Mouse (Mus musculus): ENCODE measurements around the gene Gpr89. TPM values are rescaled to one million over a fixed set of nuclear protein-coding genes. Genes with fewer than 3 reads are reported as not detected.
A peak's percentile ranks its signal among the peaks of the same experiment; 100 is the strongest.

Gpr89 gene
- polyA plus RNA-seq, 1 experiment from 2014 or later: 37.0 TPM

DNA sequence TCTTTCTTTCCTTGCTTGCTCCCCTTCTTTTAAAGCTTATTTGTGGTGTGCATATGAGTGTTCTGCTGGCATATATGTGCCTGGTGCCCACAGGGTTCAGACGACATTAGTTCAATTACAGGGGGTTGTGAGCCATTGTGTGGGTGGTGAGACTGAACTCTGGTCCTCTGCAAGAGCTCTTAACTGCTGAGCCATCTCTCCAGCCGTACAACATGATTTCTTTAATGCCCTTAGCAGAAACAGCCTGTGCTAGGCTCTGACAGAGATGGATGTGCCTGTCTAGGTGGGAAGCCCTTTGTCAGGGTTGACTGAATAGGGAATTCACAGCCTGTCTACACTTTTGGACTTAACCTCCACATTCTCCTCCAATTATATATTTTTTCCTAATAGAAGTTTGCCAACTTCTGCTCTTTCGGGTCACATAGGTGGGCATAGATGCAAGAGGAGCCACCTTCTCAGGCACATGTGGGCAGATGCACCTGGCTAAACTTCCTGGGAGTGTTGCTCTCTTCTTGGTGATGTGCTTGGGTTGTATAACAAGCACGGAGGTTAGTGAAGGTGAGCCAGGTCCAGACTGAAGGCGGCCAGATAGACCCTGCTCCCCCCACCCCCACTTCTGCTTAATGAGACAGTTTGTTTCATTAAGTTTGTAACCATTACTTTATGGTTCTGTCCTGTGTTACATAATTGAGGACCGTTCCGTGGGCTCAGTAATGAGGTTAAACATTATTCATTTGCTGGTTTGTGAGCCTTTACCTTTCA, 70.4 kb downstream of the Gpr89 start:
- no peak overlapping the region for H3K27ac ChIP-seq
- no peak for ATAC-seq
- no peaks in the 10 kb centered on the region for H3K27me3 ChIP-seq
- WGBS: 89% methylated on average over 7 of the region's 7 CpGs
- H3K4me2 ChIP-seq (replicated peaks): no peak overlapping the region
- no peaks in the 10 kb centered on the region for H3K9me3 ChIP-seq
- H3K36me3 ChIP-seq: no peaks in the 10 kb centered on the region
- H3K4me1 ChIP-seq (replicated peaks): no peaks in the 10 kb centered on the region
- no peak overlapping the region for H3K4me3 ChIP-seq (replicated peaks)
- H3K9ac ChIP-seq (replicated peaks): no peak overlapping the region

DNA sequence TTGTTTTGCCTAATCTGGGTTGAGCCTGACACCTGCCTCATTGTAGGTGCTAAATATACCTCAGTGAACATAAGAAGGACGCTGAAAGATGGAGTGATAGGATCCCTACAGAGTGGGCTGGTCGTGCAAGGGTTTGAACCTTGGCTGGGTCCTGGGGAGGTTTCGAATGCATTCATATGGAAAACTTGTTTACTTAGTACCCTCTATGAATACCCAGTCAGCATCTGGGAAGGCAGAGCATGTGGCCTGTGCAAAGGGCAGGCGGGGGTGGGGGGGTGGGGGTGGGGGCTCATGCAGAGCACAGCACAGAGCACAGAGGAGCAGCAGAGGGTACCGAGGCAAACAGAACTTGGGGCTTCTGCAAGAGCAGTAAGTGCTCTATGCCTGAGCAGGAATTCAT, 72.2 kb downstream of the Gpr89 start:
- 18% methylated on average over 5 of the region's 5 CpGs for WGBS
- no peak overlapping the region for H3K4me2 ChIP-seq (replicated peaks)
- no peak overlapping the region for H3K27ac ChIP-seq
- no peaks in the 10 kb centered on the region for H3K36me3 ChIP-seq
- ATAC-seq: 0 out of 2 replicates have a peak, but pooled peaks have one; percentile 30
- peaks cover 3% of the 10 kb centered on the region; the same call in 1 of the 2 replicates for H3K4me1 ChIP-seq (replicated peaks)
- H3K27me3 ChIP-seq: no peaks in the 10 kb centered on the region
- H3K9ac ChIP-seq (replicated peaks): no peak overlapping the region
- H3K4me3 ChIP-seq (replicated peaks): no peak overlapping the region
- no peaks in the 10 kb centered on the region for H3K9me3 ChIP-seq

DNA sequence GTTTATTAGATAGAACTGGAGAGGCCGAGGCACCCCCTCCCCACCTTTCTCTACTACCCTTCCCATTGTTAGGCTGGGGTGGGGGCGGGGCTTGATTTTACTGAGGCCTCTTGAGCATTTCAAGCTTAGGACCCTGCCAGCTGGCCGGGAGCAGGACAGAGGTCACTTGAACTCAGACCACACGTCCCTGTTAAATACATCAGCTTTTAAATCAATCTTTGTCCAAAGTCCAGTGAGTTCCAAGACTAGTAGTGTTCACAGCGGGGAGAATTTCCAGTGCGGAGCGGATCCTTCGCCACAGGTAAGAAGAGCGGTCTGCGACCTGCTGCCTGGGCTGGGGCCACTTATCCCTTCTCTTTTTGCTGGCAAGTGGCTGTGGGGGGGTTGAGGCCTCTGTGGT, 75.3 kb downstream of the Gpr89 start:
- Histone ChIP-seq H3K9me3 (no peaks in the 10 kb centered on the region), H3K27ac (no peak overlapping the region), H3K4me3 (replicated peaks) (no peak overlapping the region), H3K4me2 (replicated peaks) (no peak overlapping the region), H3K9ac (replicated peaks) (no peak overlapping the region), H3K27me3 (no peaks in the 10 kb centered on the region), H3K4me1 (replicated peaks) (peaks cover 3% of the 10 kb centered on the region; the same call in 1 of the 2 replicates), H3K36me3 (no peaks in the 10 kb centered on the region)
- 79% methylated on average over 10 of the region's 10 CpGs for WGBS
- ATAC-seq: no peak

DNA sequence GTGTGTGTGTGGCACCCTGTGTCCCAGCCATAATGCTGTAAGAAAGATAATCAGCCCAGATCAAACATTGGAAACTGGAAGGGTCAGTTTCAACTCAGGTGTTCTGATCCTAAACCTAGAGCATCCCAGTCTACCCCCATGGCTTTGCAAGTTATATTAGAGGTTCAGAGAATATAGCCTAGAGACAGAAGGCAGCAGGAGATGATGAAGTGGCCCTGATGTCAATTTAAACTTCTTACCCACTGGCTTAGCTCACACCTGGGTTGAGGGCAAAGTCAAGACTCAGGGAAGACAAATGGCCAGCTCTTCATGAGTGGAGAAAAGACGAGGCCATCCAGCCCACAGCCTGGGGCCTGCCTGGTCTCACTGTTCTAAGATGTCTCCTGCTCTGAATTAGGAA, 76.2 kb downstream of the Gpr89 start, which contains the start of the genes Pdzk1 and Cd160:
TSS of gene Pdzk1 (plus strand) at position 301 of the 400 bp plus-strand sequence.
TSS of gene Cd160 (minus strand) at position 368 of the 400 bp plus-strand sequence.
- 78% methylated on average over 1 of the region's 1 CpGs for WGBS
- no peak for ATAC-seq

DNA sequence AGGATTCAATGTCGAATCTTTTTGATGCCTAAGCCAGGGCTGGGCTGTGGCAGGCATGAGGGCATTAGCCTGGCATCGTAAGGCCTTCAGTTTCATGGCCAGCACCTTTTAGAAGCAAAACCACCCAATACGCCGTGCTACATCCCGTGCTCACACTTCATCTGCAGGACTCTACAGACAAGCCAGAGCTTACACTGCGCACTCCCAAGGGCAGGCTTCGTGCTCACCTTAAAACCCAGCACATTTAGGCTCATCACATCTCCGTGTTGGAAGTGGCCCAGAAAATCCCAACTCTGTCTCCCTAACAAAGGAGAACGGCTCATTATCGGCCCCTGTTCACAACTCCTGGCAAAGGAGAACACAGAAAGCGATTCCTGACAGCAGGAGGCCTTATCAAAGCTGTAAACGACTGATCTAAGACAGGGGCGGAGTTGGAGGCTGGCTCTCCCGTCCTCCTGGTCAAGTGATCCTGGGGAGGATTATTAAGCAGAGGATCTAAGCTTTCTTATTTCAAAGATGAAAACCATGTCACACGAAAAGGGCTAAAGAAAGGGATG, 76.8 kb downstream of the Gpr89 start:
- Histone ChIP-seq H3K27me3 (no peaks in the 10 kb centered on the region), H3K9me3 (no peaks in the 10 kb centered on the region), H3K9ac (replicated peaks) (no peak overlapping the region), H3K4me2 (replicated peaks) (no peak overlapping the region), H3K4me3 (replicated peaks) (no peak overlapping the region), H3K36me3 (no peaks in the 10 kb centered on the region), H3K27ac (no peak overlapping the region), H3K4me1 (replicated peaks) (peaks cover 3% of the 10 kb centered on the region; the same call in 1 of the 2 replicates)
- peak; percentile 66; the same call in 1 of the 2 replicates for ATAC-seq
- 32% methylated on average over 15 of the region's 15 CpGs for WGBS

More for the DNA sequence above, 76.2 kb downstream of the Gpr89 start, which contains the start of the genes Pdzk1 and Cd160:
- Histone ChIP-seq H3K9me3 (no peaks in the 10 kb centered on the region), H3K27me3 (no peaks in the 10 kb centered on the region), H3K4me2 (replicated peaks) (no peak within 1 kb of the TSS), H3K9ac (replicated peaks) (no peak within 1 kb of the TSS), H3K4me3 (replicated peaks) (no peak within 1 kb of the TSS), H3K4me1 (replicated peaks) (peaks cover 3% of the 10 kb centered on the region; the same call in 1 of the 2 replicates), H3K27ac (no peak within 1 kb of the TSS), H3K36me3 (no peaks in the 10 kb centered on the region)

DNA sequence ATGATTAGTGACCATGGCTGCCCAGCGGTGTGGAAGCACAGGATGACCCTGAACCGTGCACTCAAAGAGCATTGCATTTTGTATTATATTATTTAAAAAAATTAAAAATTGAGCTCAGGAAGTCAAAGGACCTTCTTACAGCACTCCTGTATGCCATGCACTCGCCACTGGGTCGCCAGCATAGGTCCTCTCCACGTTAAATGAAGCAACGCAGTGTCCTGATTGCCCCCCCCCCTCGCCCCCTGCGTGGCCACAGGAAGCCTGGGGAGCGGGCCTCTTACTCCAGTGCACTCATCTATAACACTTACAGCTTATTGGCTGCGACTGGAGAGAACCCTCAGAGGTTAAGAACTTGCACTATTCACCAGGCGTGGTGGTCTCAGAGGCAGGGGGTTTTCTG, 79.9 kb downstream of the Gpr89 start:
- Histone ChIP-seq H3K27me3 (no peaks in the 10 kb centered on the region), H3K27ac (no peak overlapping the region), H3K4me1 (replicated peaks) (peaks cover 3% of the 10 kb centered on the region; the same call in 1 of the 2 replicates), H3K9ac (replicated peaks) (no peak overlapping the region), H3K36me3 (no peaks in the 10 kb centered on the region), H3K4me3 (replicated peaks) (no peak overlapping the region), H3K9me3 (no peaks in the 10 kb centered on the region), H3K4me2 (replicated peaks) (no peak overlapping the region)
- ATAC-seq: no peak
- 32% methylated on average over 11 of the region's 11 CpGs for WGBS

DNA sequence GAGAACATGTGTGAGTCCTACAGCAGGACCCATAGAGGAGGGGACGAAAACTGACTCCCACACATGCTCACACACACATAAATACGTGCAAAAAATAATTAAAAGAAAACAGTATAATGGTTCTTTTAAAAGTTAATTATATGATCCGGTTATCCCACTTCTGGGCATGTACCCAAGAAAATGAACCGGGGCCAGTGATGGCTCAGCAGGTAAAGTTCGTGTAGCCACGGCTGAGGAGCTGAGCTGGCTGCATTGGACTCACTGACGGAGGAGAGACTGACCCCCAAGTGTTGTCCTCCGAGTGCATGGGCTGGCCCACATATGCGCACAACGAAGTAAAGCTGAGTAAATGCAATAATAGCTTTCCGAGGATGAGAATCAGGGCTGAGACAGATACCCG, 80.5 kb downstream of the Gpr89 start:
- no peaks in the 10 kb centered on the region for H3K9me3 ChIP-seq
- H3K27me3 ChIP-seq: no peaks in the 10 kb centered on the region
- no peaks in the 10 kb centered on the region for H3K36me3 ChIP-seq
- H3K9ac ChIP-seq (replicated peaks): no peak overlapping the region
- H3K27ac ChIP-seq: no peak overlapping the region
- H3K4me3 ChIP-seq (replicated peaks): no peak overlapping the region
- no peak overlapping the region for H3K4me2 ChIP-seq (replicated peaks)
- 86% methylated on average over 12 of the region's 12 CpGs for WGBS
- peaks cover 3% of the 10 kb centered on the region; the same call in 1 of the 2 replicates for H3K4me1 ChIP-seq (replicated peaks)
- ATAC-seq: no peak

DNA sequence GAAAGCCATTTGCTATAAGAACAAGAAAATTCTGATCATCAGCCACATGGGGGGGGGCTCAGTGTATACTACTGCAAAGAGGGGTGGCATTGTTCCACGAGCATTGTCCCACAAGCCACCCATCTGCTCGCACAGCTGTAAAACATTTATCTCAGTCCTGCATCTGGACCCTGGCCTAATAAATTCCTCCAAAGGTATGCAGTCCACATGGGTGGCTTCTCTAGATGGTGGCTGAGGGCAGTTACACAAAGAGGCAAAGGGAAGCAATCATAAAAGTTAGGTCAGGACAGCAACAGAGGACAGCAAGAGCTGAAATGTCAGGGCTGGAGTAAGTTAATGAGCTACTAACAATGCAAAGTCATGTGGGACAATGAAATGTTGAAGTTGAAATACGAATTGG, 81.4 kb downstream of the Gpr89 start:
- ATAC-seq: no peak
- Histone ChIP-seq H3K4me1 (replicated peaks) (peaks cover 3% of the 10 kb centered on the region; the same call in 1 of the 2 replicates), H3K4me3 (replicated peaks) (no peak overlapping the region), H3K36me3 (no peaks in the 10 kb centered on the region), H3K4me2 (replicated peaks) (no peak overlapping the region), H3K27ac (no peak overlapping the region), H3K9me3 (no peaks in the 10 kb centered on the region), H3K27me3 (no peaks in the 10 kb centered on the region), H3K9ac (replicated peaks) (no peak overlapping the region)
- 74% methylated on average over 3 of the region's 3 CpGs for whole genome bisulfite sequencing

DNA sequence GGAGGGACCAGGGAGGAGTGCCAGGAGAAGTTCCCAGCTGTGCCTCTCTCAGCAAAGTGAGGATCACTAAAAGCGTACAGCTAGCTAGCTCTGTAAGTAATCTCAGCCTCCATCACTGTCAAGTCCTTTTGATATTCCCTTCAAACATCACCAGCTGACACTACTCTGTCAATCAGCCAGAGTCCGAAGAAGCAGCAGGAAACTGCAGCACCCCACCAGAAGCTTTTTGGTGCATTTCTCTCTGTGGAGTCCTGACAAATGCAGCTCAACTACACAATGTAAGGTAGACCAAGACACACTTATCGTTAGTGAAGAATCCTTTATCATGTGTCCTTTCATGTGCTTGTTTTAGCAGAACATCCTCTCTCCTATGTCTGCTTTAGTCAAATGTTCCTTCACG, 83.6 kb downstream of the Gpr89 start:
- no peak for ATAC-seq
- 85% methylated on average over 4 of the region's 4 CpGs for WGBS
- no peak overlapping the region for H3K9ac ChIP-seq (replicated peaks)

DNA sequence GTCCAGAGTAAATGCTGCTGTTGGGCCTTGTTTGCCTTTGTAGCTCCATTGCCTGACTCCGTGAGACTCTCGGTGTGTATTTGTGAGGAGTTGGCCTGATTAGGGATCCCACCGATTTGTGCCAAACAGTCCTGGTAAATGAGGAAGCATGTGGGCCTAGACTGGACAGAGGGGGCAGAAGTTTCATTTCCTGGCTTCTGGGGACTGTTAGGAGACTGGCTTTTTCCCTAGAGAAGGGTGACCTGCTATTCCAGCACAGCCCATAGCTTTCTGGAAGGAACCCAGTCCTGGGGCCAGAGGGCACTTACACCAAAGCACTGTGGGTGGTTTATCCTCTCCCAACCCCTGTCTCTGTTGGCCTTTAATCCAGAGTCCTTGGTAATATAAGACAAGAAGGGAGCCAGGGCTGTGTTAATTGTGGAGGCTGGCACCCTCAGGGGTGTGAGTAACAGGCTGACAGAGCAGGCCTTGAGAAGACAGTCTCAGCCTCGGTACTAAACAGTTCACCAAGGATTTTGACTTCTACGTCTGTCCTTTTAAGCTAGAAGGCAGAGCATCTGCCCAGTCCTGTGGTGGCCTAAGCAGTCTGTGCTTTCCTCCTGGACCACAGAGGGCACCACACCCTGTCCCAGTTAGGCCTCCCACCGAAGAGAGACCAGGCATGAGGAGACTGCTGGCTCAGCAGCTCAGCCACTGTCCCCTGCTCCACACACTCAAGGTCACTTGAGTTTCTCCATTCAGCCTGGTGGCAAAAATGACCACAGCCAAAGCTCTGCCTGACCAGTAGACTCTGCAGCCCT, 84.8 kb downstream of the Gpr89 start:
- no peak overlapping the region for H3K4me3 ChIP-seq (replicated peaks)
- no peak for ATAC-seq
- H3K9ac ChIP-seq (replicated peaks): no peak overlapping the region
- H3K9me3 ChIP-seq: 0 out of 2 replicates have a peak, but pooled peaks cover 4% of the 10 kb centered on the region
- H3K27me3 ChIP-seq: no peaks in the 10 kb centered on the region
- no peaks in the 10 kb centered on the region for H3K36me3 ChIP-seq
- H3K4me2 ChIP-seq (replicated peaks): no peak overlapping the region
- WGBS: 78% methylated on average over 6 of the region's 6 CpGs
- no peak overlapping the region for H3K27ac ChIP-seq
- H3K4me1 ChIP-seq (replicated peaks): no peaks in the 10 kb centered on the region

More for the DNA sequence above, 83.6 kb downstream of the Gpr89 start:
- H3K4me2 ChIP-seq (replicated peaks): no peak overlapping the region
- no peak overlapping the region for H3K27ac ChIP-seq
- no peaks in the 10 kb centered on the region for H3K36me3 ChIP-seq
- no peaks in the 10 kb centered on the region for H3K27me3 ChIP-seq
- no peak overlapping the region for H3K4me3 ChIP-seq (replicated peaks)
- 0 out of 2 replicates have a peak, but pooled peaks cover 4% of the 10 kb centered on the region for H3K9me3 ChIP-seq
- no peaks in the 10 kb centered on the region for H3K4me1 ChIP-seq (replicated peaks)
